Mouse (Mus musculus) hindbrain, embryonic 11.5 days (tissue): ENCODE measurements at regions not wholly inside any gene's neighbourhood (a gene's known extent, or its start where the extent isn't known, plus 50 kb on each side); places are given as distances from the start of the nearest gene placed in this dataset.
A peak's percentile ranks its signal among the peaks of the same experiment; 100 is the strongest.

Source experiments
- ATAC-seq: fragments of 200-750 bp; cut with Nextera tagmentation; 2 replicates; pipeline ENCODE4 v1.8.0; 2017; ENCODE audit warnings: mild to moderate bottlenecking, moderate TSS enrichment, moderate library complexity; ENCODE audit not compliant: low FRiP score
- DNase-seq: peaks from one replicate; pipeline ENCODE4 v3.0.0-alpha.2; 2015; ENCODE audit warnings: low spot score
- H3K27ac ChIP-seq: fragments of 300-500 bp; sonication (generic); 2 replicates; pipeline ENCODE4 v1.5.1; 2014; ENCODE audit warnings: mild to moderate bottlenecking, low read depth, low read length
- H3K27me3 ChIP-seq: fragments of 300-500 bp; sonication (generic); 2 replicates; pipeline ENCODE4 v1.6.1; 2014; ENCODE audit warnings: mild to moderate bottlenecking, low read length, moderate library complexity, mixed read lengths; ENCODE audit not compliant: control insufficient read depth, insufficient read depth
- H3K36me3 ChIP-seq: fragments of 300-500 bp; sonication (generic); 2 replicates; pipeline ENCODE4 v1.6.1; 2014; ENCODE audit warnings: mild to moderate bottlenecking, low read length, moderate library complexity, mixed read lengths; ENCODE audit not compliant: control insufficient read depth, insufficient read depth
- H3K4me1 ChIP-seq: fragments of 300-500 bp; sonication (generic); replicated peaks from 2 replicates; pipeline ENCODE4 v1.6.1; 2014; ENCODE audit warnings: low read length, mixed read lengths; ENCODE audit not compliant: control insufficient read depth, insufficient read depth
- H3K4me2 ChIP-seq: fragments of 300-500 bp; sonication (generic); replicated peaks from 2 replicates; pipeline ENCODE4 v1.6.1; 2014; ENCODE audit warnings: mild to moderate bottlenecking, low read depth, low read length
- H3K4me3 ChIP-seq: fragments of 300-500 bp; sonication (generic); 2 replicates; pipeline ENCODE4 v1.5.1; 2014; ENCODE audit warnings: low read depth, low read length
- H3K9ac ChIP-seq: fragments of 300-500 bp; sonication (generic); 2 replicates; pipeline ENCODE4 v1.6.1; 2014; ENCODE audit warnings: low read depth, low read length
- H3K9me3 ChIP-seq: fragments of 300-500 bp; sonication (generic); 2 replicates; pipeline ENCODE4 v1.6.1; 2016; ENCODE audit warnings: low read length; ENCODE audit not compliant: control insufficient read depth
- WGBS: fragments of 180-500 bp; shearing (Covaris S2); extraction: QIAGEN DNeasy Blood & Tissue Kit; methylation state at CpG from one replicate; pipeline ENCODE4 v1.1.7; 2014; 5-methylcytosine and 5-hydroxymethylcytosine counted together

DNA sequence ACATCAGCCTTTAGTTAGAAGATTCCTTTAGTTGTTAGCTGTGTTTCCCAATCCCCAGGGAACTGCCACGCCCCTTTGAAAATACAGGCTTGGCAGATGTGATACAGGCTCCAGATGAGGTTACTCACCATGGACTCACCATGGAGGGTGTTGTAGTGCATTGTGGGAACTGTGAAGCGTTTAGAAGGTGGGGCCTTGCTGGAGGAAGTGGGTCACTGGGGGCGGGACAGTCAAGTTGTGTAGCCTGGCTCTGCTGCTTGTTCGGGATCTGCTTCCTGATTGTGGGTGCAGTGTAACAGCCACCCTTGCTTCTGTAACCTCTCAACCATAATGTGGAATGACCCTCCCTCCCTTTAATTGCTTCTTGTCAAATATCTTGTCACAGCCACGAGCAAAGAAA, 287.7 kb downstream of the Cdh26 start:
- ATAC-seq (no peak), DNase-seq (no peak)
- no peaks in the 10 kb centered on the region for H3K36me3 ChIP-seq
- 77% methylated on average over 5 of the region's 5 CpGs for WGBS
- no peaks in the 10 kb centered on the region for H3K9me3 ChIP-seq
- no peaks in the 10 kb centered on the region for H3K27me3 ChIP-seq
- no peak overlapping the region for H3K27ac ChIP-seq
- no peak overlapping the region for H3K9ac ChIP-seq
- H3K4me1 ChIP-seq = no peaks in the 10 kb centered on the region
- H3K4me3 ChIP-seq = no peak overlapping the region
- H3K4me2 ChIP-seq = no peak overlapping the region

DNA sequence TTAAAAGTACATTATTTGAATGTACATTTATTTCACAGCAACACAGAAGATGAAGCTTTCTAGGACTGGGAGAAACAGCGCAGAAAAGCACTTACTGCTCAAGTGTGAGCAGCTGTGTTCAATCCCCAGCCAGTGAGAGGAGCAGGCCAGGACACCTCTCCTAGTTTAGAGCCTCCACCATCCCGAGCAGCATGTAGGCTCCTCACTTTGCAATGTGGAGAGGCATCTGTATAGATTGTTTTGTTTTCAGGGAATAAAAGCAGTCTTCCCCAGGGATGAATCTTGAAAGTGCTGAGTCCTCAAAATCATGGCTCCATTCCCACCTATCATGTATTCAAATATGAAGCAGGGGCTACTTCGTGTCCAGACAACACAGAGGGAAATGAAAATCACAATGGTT, 293.1 kb downstream of the Cdh26 start:
- H3K36me3 ChIP-seq = no peaks in the 10 kb centered on the region
- H3K4me1 ChIP-seq = peaks cover 6% of the 10 kb centered on the region; the same call in 1 of the 2 replicates
- no peak overlapping the region for H3K4me3 ChIP-seq
- 68% methylated on average over 3 of the region's 3 CpGs for whole genome bisulfite sequencing
- H3K9ac ChIP-seq = no peak overlapping the region
- H3K4me2 ChIP-seq = no peak overlapping the region
- DNase-seq (no peak), ATAC-seq (no peak)
- no peaks in the 10 kb centered on the region for H3K9me3 ChIP-seq
- H3K27ac ChIP-seq = no peak overlapping the region
- no peaks in the 10 kb centered on the region for H3K27me3 ChIP-seq

DNA sequence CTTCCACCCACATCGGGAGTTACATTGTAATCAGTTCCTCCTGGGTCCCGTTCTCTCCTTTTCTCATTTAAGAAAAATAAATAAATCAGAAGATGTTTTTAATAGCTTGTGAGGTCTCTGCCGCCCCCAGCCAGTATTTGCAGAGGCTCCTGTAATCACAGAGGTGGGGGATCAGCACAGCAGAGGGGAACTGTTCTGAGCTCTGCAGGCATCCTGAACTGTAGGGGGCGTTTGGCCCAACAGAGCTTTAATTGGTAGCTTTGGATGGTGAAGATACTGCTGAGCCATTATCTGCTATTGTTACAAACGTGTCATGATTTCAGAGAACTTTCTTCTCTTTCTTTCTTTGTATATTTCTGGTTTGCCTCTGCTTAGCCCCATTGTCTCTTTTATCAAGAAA, 293.9 kb downstream of the Cdh26 start:
- DNase-seq = no peak
- Histone ChIP-seq H3K27me3 (0 out of 2 replicates have a peak, but pooled peaks cover 2% of the 10 kb centered on the region), H3K4me3 (no peak overlapping the region), H3K27ac (no peak overlapping the region), H3K36me3 (no peaks in the 10 kb centered on the region), H3K4me2 (no peak overlapping the region), H3K9me3 (no peaks in the 10 kb centered on the region), H3K4me1 (peaks cover 12% of the 10 kb centered on the region), H3K9ac (no peak overlapping the region)
- no peak for ATAC-seq
- 18% methylated on average over 5 of the region's 5 CpGs for WGBS

DNA sequence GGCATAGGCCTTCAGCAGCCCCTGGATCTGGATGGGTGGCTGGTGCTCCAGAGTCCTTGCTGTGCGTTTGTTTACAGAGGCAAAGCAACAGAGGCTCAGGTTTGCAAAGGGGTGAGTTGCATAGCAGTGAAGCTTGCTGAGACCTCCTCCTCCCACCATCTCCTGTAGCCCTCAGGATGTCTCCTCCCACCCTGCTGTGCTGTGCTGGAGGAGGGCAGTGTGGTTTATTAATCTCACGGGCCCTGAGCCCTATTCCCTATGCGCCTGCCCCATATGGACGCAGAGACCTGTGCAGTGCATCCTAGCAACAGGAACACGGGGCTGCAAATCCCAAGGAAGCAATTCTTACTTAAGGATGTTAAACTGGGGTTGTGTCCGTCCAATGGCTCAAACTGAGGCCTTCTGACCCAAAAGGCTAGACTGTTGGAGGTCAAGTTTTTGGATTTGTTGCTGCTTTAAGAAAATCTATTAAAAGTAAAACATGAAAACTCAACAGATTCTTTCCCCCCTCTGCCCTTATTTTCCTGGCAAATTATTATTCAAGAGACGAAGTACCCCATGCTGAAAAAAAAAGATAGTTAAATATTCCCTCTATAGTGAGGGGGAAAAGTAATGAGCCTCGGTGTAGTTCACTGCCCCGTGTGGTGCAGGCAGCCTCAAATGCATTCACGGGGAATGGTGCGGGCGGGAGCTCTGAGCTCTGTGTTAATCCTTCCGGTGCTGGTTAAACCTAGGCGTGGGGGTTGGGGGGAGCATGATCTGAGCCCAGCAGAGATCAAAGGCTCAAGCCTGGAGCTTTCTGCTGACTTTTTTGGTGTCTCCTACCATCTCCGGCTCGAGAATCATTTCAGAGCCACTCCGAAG, 297.8 kb downstream of the Cdh26 start:
- H3K9me3 ChIP-seq = no peaks in the 10 kb centered on the region
- no peaks in the 10 kb centered on the region for H3K36me3 ChIP-seq
- WGBS = 4% methylated on average over 17 of the region's 17 CpGs
- H3K27ac ChIP-seq = no peak overlapping the region
- DNase-seq = peak; percentile 48
- H3K4me1 ChIP-seq = peaks cover 12% of the 10 kb centered on the region
- no peak overlapping the region for H3K4me3 ChIP-seq
- ATAC-seq = peak; percentile 79
- 0 out of 2 replicates have a peak overlapping the region, but pooled peaks have one; percentile 28 for H3K9ac ChIP-seq
- 0 out of 2 replicates have a peak, but pooled peaks cover 2% of the 10 kb centered on the region for H3K27me3 ChIP-seq
- peak overlapping the region; percentile 24; the same call in 1 of the 2 replicates for H3K4me2 ChIP-seq

DNA sequence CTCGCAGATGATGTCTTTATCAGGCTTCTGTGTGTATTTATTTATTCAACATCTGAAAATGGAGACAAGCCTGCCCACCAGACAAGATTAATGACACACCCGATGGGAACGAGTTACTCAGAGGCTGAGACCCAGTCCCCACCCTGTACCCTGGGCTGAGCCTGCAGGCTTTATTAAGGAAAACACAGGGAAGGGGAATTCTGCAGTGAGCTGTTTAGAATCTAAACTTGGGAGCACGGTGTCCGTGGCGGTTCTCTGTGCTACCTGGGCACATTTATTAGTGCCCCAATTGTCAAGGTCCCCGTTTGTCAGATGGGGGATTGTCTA, 298.4 kb downstream of the Cdh26 start:
- Histone ChIP-seq H3K9ac (no peak overlapping the region), H3K9me3 (no peaks in the 10 kb centered on the region), H3K27ac (peak overlapping the region; percentile 39; the same call in 1 of the 2 replicates), H3K27me3 (0 out of 2 replicates have a peak, but pooled peaks cover 2% of the 10 kb centered on the region), H3K4me3 (no peak overlapping the region), H3K4me1 (peaks cover 12% of the 10 kb centered on the region), H3K36me3 (no peaks in the 10 kb centered on the region), H3K4me2 (peak overlapping the region; percentile 24)
- peak; percentile 78 for ATAC-seq
- no peak for DNase-seq
- WGBS = 6% methylated on average over 7 of the region's 7 CpGs

DNA sequence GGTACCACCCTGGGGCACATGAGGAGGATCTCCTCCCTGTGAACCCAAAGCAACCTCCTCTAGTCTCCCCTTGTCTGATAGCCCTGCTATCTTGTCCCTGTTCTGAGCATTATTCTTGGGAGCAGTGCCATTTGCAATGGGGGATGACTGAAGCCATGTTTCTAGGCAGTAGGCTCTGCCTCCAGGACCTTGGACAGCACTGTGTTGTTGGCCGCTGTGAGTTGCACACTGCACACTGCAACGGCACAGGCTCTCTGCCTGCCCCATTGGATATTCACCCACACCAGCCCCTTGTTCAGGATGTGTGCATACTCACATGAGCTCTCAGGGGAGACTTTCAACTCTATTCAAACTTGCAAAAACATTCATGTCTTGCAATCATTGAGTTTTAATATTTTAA, 304.8 kb downstream of the Cdh26 start:
- Histone ChIP-seq H3K4me2 (no peak overlapping the region), H3K27ac (no peak overlapping the region), H3K27me3 (no peaks in the 10 kb centered on the region), H3K4me3 (no peak overlapping the region), H3K9me3 (no peaks in the 10 kb centered on the region), H3K4me1 (no peaks in the 10 kb centered on the region), H3K9ac (no peak overlapping the region), H3K36me3 (no peaks in the 10 kb centered on the region)
- 5% methylated on average over 2 of the region's 2 CpGs for WGBS
- peak; percentile 56 for DNase-seq
- no peak for ATAC-seq

DNA sequence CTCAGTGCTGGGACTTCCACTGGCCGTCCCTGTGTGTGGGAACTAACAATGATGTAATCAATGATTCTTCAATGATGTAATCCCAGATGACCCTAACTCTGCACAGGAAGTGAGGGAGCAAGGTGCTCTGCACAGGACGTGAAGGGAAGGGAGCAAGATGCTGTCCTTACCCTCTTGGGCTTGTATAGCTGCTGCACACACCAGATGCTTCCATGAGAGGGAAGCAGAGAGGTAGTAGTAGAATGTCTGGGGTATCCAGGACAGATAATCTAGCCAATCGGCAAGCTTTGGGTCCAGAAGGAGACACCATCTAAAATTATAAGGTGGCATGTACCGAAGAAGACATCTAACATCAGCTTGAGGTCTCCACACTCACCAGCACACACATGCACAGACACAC, 314.3 kb downstream of the Cdh26 start:
- H3K36me3 ChIP-seq = no peaks in the 10 kb centered on the region
- WGBS = 75% methylated on average over 4 of the region's 4 CpGs
- no peak overlapping the region for H3K9ac ChIP-seq
- H3K9me3 ChIP-seq = no peaks in the 10 kb centered on the region
- no peak overlapping the region for H3K4me2 ChIP-seq
- H3K4me3 ChIP-seq = no peak overlapping the region
- H3K27me3 ChIP-seq = no peaks in the 10 kb centered on the region
- H3K4me1 ChIP-seq = 0 out of 2 replicates have a peak, but pooled peaks cover 2% of the 10 kb centered on the region
- no peak overlapping the region for H3K27ac ChIP-seq
- ATAC-seq (no peak), DNase-seq (no peak)

DNA sequence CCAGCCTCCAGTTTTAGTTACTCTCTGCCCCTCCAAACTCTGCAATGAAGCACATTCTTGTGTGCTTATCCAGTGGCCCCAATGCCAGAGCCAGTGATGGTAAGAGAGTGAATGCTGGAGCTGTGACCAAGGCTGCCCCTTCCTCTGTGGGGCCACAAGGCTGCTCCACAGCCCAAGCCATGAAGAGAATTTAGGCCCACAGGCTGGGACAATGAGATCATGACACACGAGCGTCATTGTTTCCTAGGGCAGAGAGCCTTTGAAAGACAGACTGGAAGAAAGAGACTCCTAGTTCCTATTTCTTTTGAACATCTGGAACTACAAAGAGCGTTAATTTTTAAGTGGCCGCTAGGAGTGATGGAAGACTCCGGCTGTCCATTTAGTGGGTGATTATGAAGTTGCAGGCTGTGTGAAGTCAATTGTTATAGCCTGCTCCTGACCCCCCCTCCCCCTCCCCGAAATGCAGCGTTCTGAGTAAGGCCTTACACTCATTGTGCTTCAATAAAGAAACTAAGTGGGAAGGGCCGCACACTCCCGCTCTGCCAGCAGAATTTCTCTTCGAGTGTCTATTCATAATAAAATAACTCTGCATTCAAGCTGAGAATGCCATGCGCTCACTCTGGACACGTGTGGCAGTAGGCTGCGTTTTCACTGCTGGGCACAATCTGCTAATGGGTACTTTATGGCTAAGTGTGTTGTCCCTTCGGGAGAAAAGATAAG, 315.1 kb downstream of the Cdh26 start:
- H3K4me2 ChIP-seq = no peak overlapping the region
- peak; percentile 33; the same call in 1 of the 2 replicates for ATAC-seq
- DNase-seq = peak; percentile 11
- H3K36me3 ChIP-seq = no peaks in the 10 kb centered on the region
- no peaks in the 10 kb centered on the region for H3K9me3 ChIP-seq
- H3K9ac ChIP-seq = no peak overlapping the region
- H3K4me1 ChIP-seq = 0 out of 2 replicates have a peak, but pooled peaks cover 2% of the 10 kb centered on the region
- WGBS = 49% methylated on average over 14 of the region's 14 CpGs
- no peak overlapping the region for H3K4me3 ChIP-seq
- no peaks in the 10 kb centered on the region for H3K27me3 ChIP-seq
- no peak overlapping the region for H3K27ac ChIP-seq
